ENCODE assay signal across 16 mouse cellular contexts in genomic region chr8:87767882-87768281, GRCm38 (mm10).
"Had no signal": no experiment of that assay in that cellular context is flagged by ENCODE, and none has a peak within 500 bp of the region (broad histone marks: within the 10 kb centered on the region; RNA-seq: fewer than 3 reads in every experiment).

No protein-coding gene starts in this region.

- H3K27ac ChIP-seq: neural tube, embryonic 13.5 days; neural tube, embryonic 15.5 days; stomach, embryonic 15.5 days; stomach, postnatal 0 days had no signal

- H3K4me2 ChIP-seq: neural tube, embryonic 13.5 days; neural tube, embryonic 15.5 days; stomach, embryonic 15.5 days had no signal

- H3K9ac ChIP-seq: neural tube, embryonic 13.5 days; neural tube, embryonic 15.5 days; stomach, embryonic 15.5 days had no signal

- DNase-seq: retina, postnatal 1 day; right cerebral cortex, adult 18-20 months; right cerebral cortex, postnatal 14 days; right cerebral cortex, postnatal 25 days; right cerebral cortex, postnatal 4 days; spleen, adult 18-20 months; thymus, adult 18-20 months; thymus, adult 2 months; thymus, postnatal 14 days; thymus, postnatal 25 days; thymus, postnatal 36 days; thymus, postnatal 4 days had no signal

- H3K36me3 ChIP-seq: neural tube, embryonic 15.5 days; stomach, embryonic 15.5 days had no signal

- H3K27me3 ChIP-seq: neural tube, embryonic 13.5 days; neural tube, embryonic 15.5 days; stomach, embryonic 15.5 days had no signal

- H3K4me3 ChIP-seq: neural tube, embryonic 13.5 days; neural tube, embryonic 15.5 days; stomach, embryonic 15.5 days had no signal

- H3K9me3 ChIP-seq: neural tube, embryonic 13.5 days; neural tube, embryonic 15.5 days; stomach, embryonic 15.5 days had no signal

- H3K4me1 ChIP-seq: stomach, embryonic 15.5 days had no signal
